Mouse (Mus musculus): ENCODE results near the gene Syde2.

DNA sequence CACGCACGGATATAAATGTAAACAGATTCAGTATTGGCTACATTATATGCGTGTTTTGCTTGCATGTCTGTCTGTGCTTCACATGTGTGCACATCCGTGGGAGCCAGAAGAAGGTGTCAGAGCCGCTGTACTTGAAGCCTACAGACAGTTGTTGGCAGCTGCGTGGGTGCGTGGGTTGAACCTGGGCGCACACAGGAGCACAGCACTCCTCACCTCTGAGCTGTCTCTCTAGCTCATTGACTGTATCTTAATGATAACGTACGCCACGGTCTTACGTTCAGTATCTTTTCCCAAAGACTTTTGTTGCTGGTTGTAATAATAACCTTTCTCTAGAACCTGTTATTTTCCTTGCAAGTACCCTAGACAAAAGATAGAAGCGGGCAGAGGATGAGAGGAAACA lies 29.3 kb downstream of the Syde2 start:
- TF ChIP-seq POLR2A (IDR thresholded peaks at IDR 0.05; ENCODE audit: low read depth, low read length) (no peak), CTCF (conservative IDR thresholded peaks at IDR 0.05; ENCODE audit: insufficient read depth, insufficient read length, low read depth, low read length) (no peak)

Measured in kidney, adult 2 months (tissue).